Mouse (Mus musculus) cortical plate, adult 2 months (tissue): Measurements from ENCODE around the gene Sptbn1.

Experiments
- CTCF ChIP-seq: fragments of 200-500 bp; IDR thresholded peaks from 2 replicates; pipeline ENCODE4 v1.5.1; 2011; ENCODE audit warnings: mild to moderate bottlenecking, control low read depth, low read length; ENCODE audit not compliant: insufficient read depth; ENCODE audit errors: extremely low read depth
- POLR2A ChIP-seq: fragments of 200-500 bp; IDR thresholded peaks from 2 replicates; pipeline ENCODE4 v1.6.1; 2011; ENCODE audit warnings: mild to moderate bottlenecking, low read length, control low read depth; ENCODE audit not compliant: insufficient read depth; ENCODE audit errors: extremely low read depth

DNA sequence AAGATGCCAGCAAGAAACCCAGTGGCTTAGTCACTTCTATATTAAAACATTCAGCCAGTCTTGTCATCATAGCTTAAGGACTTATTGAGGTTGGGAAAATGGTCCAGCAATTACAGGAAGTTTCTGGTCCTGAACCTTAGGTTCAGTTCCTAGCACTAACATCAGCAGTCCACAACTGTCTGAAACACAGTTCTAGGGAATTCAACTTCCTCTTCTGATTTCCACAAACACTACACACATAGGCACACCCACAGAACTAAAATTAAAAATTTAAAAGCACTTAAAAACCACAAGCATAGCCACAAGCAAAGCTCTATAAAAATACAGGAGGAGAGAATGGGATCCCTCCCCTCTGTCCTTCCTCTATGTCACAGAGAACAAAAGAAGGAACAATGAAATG lies 43.4 kb downstream of the Sptbn1 start:
- TF ChIP-seq CTCF (no peak), POLR2A (no peak)
